Mouse (Mus musculus) kidney, embryonic 16.5 days (tissue): ENCODE results near the gene Clspn. TPM values are rescaled to one million over a fixed set of nuclear protein-coding genes. Genes with fewer than 3 reads are reported as not detected.
"Not testable (repeated sequence)": the region's sequence is repeated elsewhere in the genome, so short reads cannot be mapped to it uniquely, and the experiment has no call there.

ENCODE experiments used
- ATAC-seq: fragments of 200-750 bp; cut with Nextera tagmentation; 2 replicates; pipeline ENCODE4 v1.8.0; 2017; ENCODE audit warnings: moderate TSS enrichment; ENCODE audit not compliant: low FRiP score, low TSS enrichment
- H3K27ac ChIP-seq: fragments of 300-500 bp; sonication (generic); 2 replicates; pipeline ENCODE4 v1.5.1; 2014; ENCODE audit warnings: low read length
- H3K27me3 ChIP-seq: fragments of 300-500 bp; sonication (generic); 2 replicates; pipeline ENCODE4 v1.6.1; 2014; ENCODE audit warnings: low read length, control low read depth, mixed read lengths; ENCODE audit not compliant: insufficient read depth
- H3K36me3 ChIP-seq: fragments of 300-500 bp; sonication (generic); 2 replicates; pipeline ENCODE4 v1.6.1; 2014; ENCODE audit warnings: low read length, control low read depth, mixed read lengths; ENCODE audit not compliant: insufficient read depth
- H3K4me1 ChIP-seq: fragments of 300-500 bp; sonication (generic); 2 replicates; pipeline ENCODE4 v1.6.1; 2014; ENCODE audit warnings: low read length, control low read depth, mixed read lengths; ENCODE audit not compliant: insufficient read depth
- H3K4me2 ChIP-seq: fragments of 300-500 bp; sonication (generic); replicated peaks from 2 replicates; pipeline ENCODE4 v1.6.1; 2014; ENCODE audit warnings: low read depth, low read length
- H3K4me3 ChIP-seq: fragments of 300-500 bp; sonication (generic); 2 replicates; pipeline ENCODE4 v1.5.1; 2014; ENCODE audit warnings: mild to moderate bottlenecking, low read length
- H3K9ac ChIP-seq: fragments of 300-500 bp; sonication (generic); replicated peaks from 2 replicates; pipeline ENCODE4 v1.6.1; 2014; ENCODE audit warnings: low read length
- H3K9me3 ChIP-seq: fragments of 300-500 bp; sonication (generic); 2 replicates; pipeline ENCODE4 v1.6.1; 2016; ENCODE audit warnings: low read length, control low read depth
- WGBS: fragments of 180-500 bp; shearing (Covaris S2); extraction: QIAGEN DNeasy Blood & Tissue Kit; methylation state at CpG from one replicate; pipeline ENCODE4 v1.1.7; 2014; 5-methylcytosine and 5-hydroxymethylcytosine counted together
- polyA plus RNA-seq: library from polyadenylated mRNA; unstranded; fragments of >200 nt; fragmentation: Nextera tagmentation; extraction: Ambion mirVana; gene quantifications from 2 replicates; pipeline ENCODE4 v1.2.1, GENCODE M21; 2015

Gene Clspn
- polyA plus RNA-seq, 1 experiment from 2014 or later = 33.8 TPM

DNA sequence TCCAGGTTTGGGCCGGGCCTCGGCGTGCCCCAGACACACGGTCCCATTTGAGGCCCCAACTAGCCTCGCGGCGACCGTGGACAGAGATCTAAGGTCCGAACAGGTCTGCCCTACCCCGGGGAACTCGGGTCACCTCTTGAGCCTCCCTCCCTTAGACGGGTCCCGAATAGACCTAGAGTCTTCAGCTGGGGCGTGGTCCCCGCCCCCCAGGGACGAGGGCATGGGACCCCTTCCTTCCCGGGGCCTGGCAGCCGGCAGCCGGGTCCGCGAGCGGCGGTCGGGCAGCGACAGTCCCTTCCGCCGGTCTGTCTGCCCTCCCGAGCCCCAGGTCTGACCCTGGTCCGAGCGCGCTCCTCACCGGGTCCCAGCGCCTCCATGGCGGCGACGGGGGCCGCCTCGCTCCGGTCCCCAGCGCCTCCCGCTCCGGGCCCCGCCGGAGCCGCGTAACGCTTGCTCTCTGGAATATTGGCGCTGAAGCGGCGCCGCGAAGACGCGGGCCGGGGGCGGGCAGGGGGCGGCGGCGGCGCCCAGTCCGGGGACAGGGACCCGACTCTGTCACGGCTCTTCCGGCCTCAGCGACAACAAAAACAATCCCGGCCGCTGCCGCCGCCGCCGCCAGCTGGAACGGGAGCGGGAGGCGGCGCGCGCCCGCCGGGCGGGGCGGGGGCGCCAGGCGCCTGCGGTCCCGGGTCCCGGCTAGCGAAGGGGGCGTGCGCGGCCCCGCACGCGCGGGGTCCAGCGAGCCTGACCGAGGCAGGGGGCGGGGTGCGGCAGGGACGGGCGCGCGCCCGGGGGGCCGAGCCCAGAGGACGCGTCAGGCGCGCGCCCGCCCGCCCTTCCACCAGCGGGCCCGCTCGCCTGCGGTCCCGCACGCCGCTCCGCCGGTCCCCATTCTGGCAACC lies 23.7 kb upstream of the Clspn start, which contains the start of gene Ago4:
Gene Ago4 (minus strand): TSS at position 646 of the 902 bp plus-strand sequence.
- H3K27me3 ChIP-seq = no peaks in the 10 kb centered on the region
- WGBS = under 1% methylated on average over 88 of the region's 120 CpGs
- H3K4me2 ChIP-seq = peak within 1 kb of the TSS; percentile 88
- peak within 1 kb of the TSS; percentile 66 for H3K4me3 ChIP-seq
- no peak within 1 kb of the TSS for H3K27ac ChIP-seq
- no peaks in the 10 kb centered on the region for H3K9me3 ChIP-seq
- no peaks in the 10 kb centered on the region for H3K36me3 ChIP-seq
- 0 out of 2 replicates have a peak, but pooled peaks cover 6% of the 10 kb centered on the region for H3K4me1 ChIP-seq
- peak within 1 kb of the TSS; percentile 74 for H3K9ac ChIP-seq
- peak; percentile 90 for ATAC-seq

DNA sequence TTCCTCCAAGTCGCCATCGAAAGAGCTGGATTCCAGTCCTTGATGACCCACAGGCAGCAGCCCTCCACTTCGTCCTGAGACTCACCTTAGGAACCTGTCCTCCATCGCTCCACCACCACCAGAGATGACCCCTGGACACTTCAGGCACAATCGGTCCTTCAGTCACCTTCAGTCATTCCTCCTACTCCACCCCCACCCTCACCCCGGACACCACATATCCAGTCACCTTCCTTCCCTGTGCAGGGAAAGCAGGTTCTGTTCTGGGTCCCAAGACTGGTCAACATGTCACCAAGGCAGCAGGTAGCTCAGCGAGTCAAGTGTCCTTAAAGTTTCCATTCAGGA lies 23.0 kb upstream of the Clspn start:
- Histone ChIP-seq H3K36me3 (no peaks in the 10 kb centered on the region), H3K9me3 (no peaks in the 10 kb centered on the region), H3K9ac (peak overlapping the region; percentile 74), H3K27ac (no peak overlapping the region), H3K27me3 (no peaks in the 10 kb centered on the region), H3K4me2 (peak overlapping the region; percentile 88), H3K4me1 (0 out of 2 replicates have a peak, but pooled peaks cover 6% of the 10 kb centered on the region), H3K4me3 (peak overlapping the region; percentile 66)
- peak; percentile 58 for ATAC-seq
- 11% methylated on average over 7 of the region's 7 CpGs for WGBS

GRCm38 (mm10) chr4:126535631-126536030 lies 21.1 kb upstream of the Clspn start:
- not testable (repeated sequence) for ATAC-seq
- WGBS = 90% methylated on average over 7 of the region's 7 CpGs

DNA sequence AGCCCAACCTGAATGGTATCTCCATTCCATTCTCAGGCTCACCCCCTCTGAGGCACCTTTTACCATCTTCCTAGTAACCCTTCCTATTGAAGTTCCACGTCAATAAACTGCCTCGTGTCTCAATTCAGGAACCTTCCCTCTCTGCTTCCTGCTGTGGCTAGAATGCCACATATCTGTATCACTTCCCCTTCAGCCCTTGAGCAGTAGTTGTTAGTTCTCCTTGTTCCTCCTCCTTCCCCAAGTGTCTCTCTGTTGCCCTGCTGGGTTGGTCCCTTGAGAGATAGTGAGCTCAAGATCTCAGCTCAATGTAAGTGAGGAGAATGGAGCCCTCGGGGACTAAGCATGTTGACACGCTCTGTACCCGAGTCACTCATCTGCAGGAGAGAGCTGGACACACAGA lies 19.9 kb upstream of the Clspn start:
- H3K4me2 ChIP-seq = no peak overlapping the region
- H3K36me3 ChIP-seq = no peaks in the 10 kb centered on the region
- H3K4me3 ChIP-seq = no peak overlapping the region
- no peak for ATAC-seq
- no peaks in the 10 kb centered on the region for H3K9me3 ChIP-seq
- 0 out of 2 replicates have a peak, but pooled peaks cover 6% of the 10 kb centered on the region for H3K4me1 ChIP-seq
- no peak overlapping the region for H3K9ac ChIP-seq
- no peaks in the 10 kb centered on the region for H3K27me3 ChIP-seq
- WGBS = 64% methylated on average over 5 of the region's 5 CpGs
- H3K27ac ChIP-seq = no peak overlapping the region

More at GRCm38 (mm10) chr4:126535631-126536030, 21.1 kb upstream of the Clspn start:
- not testable (repeated sequence) for H3K27ac ChIP-seq, H3K4me2 ChIP-seq, H3K36me3 ChIP-seq, H3K9ac ChIP-seq, H3K27me3 ChIP-seq, H3K4me3 ChIP-seq, H3K9me3 ChIP-seq, H3K4me1 ChIP-seq

GRCm38 (mm10) chr4:126540487-126541071 lies 16.2 kb upstream of the Clspn start:
- no peak overlapping the region for H3K27ac ChIP-seq
- H3K9ac ChIP-seq = no peak overlapping the region
- WGBS = 86% methylated on average over 3 of the region's 3 CpGs
- H3K27me3 ChIP-seq = no peaks in the 10 kb centered on the region
- H3K36me3 ChIP-seq = no peaks in the 10 kb centered on the region
- ATAC-seq = no peak
- no peaks in the 10 kb centered on the region for H3K4me1 ChIP-seq
- H3K9me3 ChIP-seq = no peaks in the 10 kb centered on the region
- no peak overlapping the region for H3K4me3 ChIP-seq
- H3K4me2 ChIP-seq = no peak overlapping the region

GRCm38 (mm10) chr4:126542838-126543237 lies 13.9 kb upstream of the Clspn start:
- ATAC-seq = no peak
- WGBS = 60% methylated on average over 7 of the region's 7 CpGs
- no peak overlapping the region for H3K4me3 ChIP-seq
- H3K27ac ChIP-seq = no peak overlapping the region
- H3K4me1 ChIP-seq = no peaks in the 10 kb centered on the region
- H3K9ac ChIP-seq = no peak overlapping the region
- H3K27me3 ChIP-seq = no peaks in the 10 kb centered on the region
- H3K36me3 ChIP-seq = no peaks in the 10 kb centered on the region
- no peaks in the 10 kb centered on the region for H3K9me3 ChIP-seq
- no peak overlapping the region for H3K4me2 ChIP-seq

GRCm38 (mm10) chr4:126545016-126545415 lies 11.7 kb upstream of the Clspn start:
- Histone ChIP-seq H3K4me2 (no peak overlapping the region), H3K9me3 (peaks cover 6% of the 10 kb centered on the region), H3K36me3 (no peaks in the 10 kb centered on the region), H3K4me3 (no peak overlapping the region), H3K4me1 (no peaks in the 10 kb centered on the region), H3K9ac (no peak overlapping the region), H3K27me3 (no peaks in the 10 kb centered on the region), H3K27ac (no peak overlapping the region)
- WGBS = 92% methylated on average over 1 of the region's 1 CpGs
- no peak for ATAC-seq

- Histone ChIP-seq H3K4me2 (no peak overlapping the region), H3K4me3 (no peak overlapping the region), H3K27me3 (no peaks in the 10 kb centered on the region), H3K27ac (no peak overlapping the region), H3K4me1 (no peaks in the 10 kb centered on the region), H3K36me3 (no peaks in the 10 kb centered on the region), H3K9me3 (peaks cover 6% of the 10 kb centered on the region), H3K9ac (no peak overlapping the region)
- 75% methylated on average over 5 of the region's 7 CpGs for WGBS
- no peak for ATAC-seq
Observed at GRCm38 (mm10) chr4:126545703-126546102, 11.0 kb upstream of the Clspn start.

DNA sequence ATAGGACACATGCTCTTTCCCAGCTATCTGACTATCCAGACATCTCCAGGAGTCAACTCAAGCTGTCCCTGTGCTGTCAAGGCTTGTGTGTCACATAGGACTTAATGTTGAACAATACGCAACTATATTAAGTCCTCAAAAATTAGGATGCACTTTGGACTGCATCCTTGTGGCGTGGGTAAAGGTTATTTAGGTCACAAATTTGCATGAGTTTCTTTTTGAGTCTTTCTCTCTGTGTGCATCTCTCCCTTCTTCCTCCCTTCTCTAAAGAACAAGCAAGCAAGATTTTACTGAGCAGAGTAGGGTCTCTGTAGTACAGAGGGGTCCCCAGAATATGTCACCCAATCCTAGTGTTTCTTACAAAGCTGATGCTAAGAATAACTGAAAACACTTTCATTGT lies 10.6 kb upstream of the Clspn start:
- H3K4me2 ChIP-seq = no peak overlapping the region
- H3K27ac ChIP-seq = no peak overlapping the region
- no peaks in the 10 kb centered on the region for H3K36me3 ChIP-seq
- H3K4me1 ChIP-seq = no peaks in the 10 kb centered on the region
- ATAC-seq = no peak
- no peaks in the 10 kb centered on the region for H3K27me3 ChIP-seq
- H3K9ac ChIP-seq = no peak overlapping the region
- H3K9me3 ChIP-seq = peaks cover 6% of the 10 kb centered on the region
- no peak overlapping the region for H3K4me3 ChIP-seq
- 80% methylated on average over 2 of the region's 2 CpGs for WGBS

DNA sequence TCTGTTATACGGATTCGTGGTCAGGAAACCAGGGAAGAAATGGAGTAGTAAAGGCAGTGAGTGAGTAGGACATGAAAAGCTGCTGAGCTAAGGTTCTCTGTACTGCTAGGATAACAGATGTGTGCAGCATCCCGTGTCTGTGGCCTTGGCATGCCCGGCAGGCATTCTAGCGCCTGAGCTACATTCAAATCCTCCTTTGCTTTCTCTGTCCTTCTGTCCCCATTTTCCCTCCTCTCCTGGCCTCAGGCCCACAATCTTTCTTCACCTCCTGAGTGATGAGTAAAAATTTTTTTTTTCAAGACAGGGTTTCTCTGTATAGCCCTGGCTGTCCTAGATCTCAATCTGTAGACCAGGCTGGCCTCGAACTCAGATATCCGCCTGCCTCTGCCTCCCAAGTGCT lies 4.6 kb upstream of the Clspn start:
- no peak overlapping the region for H3K27ac ChIP-seq
- H3K9ac ChIP-seq = no peak overlapping the region
- no peak for ATAC-seq
- no peaks in the 10 kb centered on the region for H3K27me3 ChIP-seq
- 73% methylated on average over 7 of the region's 7 CpGs for WGBS
- H3K36me3 ChIP-seq = no peaks in the 10 kb centered on the region
- H3K4me2 ChIP-seq = no peak overlapping the region
- no peak overlapping the region for H3K4me3 ChIP-seq
- H3K9me3 ChIP-seq = peaks cover 6% of the 10 kb centered on the region
- H3K4me1 ChIP-seq = 0 out of 2 replicates have a peak, but pooled peaks cover 4% of the 10 kb centered on the region
